Mouse (Mus musculus) forebrain, embryonic 12.5 days (tissue): Measurements from ENCODE around the gene Slc35b4. TPM values are rescaled to one million over a fixed set of nuclear protein-coding genes. Genes with fewer than 3 reads are reported as not detected.

Source experiments
- ATAC-seq: fragments of 200-750 bp; cut with Nextera tagmentation; 2 replicates; pipeline ENCODE4 v1.8.0; 2017; ENCODE audit warnings: moderate TSS enrichment; ENCODE audit not compliant: low FRiP score
- H3K27ac ChIP-seq: fragments of 300-500 bp; sonication (generic); 2 replicates; pipeline ENCODE4 v1.5.1; 2016; ENCODE audit warnings: mild to moderate bottlenecking
- H3K27me3 ChIP-seq: fragments of 300-500 bp; sonication (generic); 2 replicates; pipeline ENCODE4 v1.6.1; 2016; ENCODE audit warnings: mild to moderate bottlenecking
- H3K36me3 ChIP-seq: fragments of 300-500 bp; sonication (generic); replicated peaks from 2 replicates; pipeline ENCODE4 v1.6.1; 2016; ENCODE audit warnings: mild to moderate bottlenecking
- H3K4me1 ChIP-seq: fragments of 300-500 bp; sonication (generic); 2 replicates; pipeline ENCODE4 v1.6.1; 2016
- H3K4me2 ChIP-seq: fragments of 300-500 bp; sonication (generic); 2 replicates; pipeline ENCODE4 v1.6.1; 2016; ENCODE audit warnings: mild to moderate bottlenecking, moderate library complexity
- H3K4me3 ChIP-seq: fragments of 300-500 bp; sonication (generic); replicated peaks from 2 replicates; pipeline ENCODE4 v1.5.1; 2016; ENCODE audit warnings: mild to moderate bottlenecking
- H3K9ac ChIP-seq: fragments of 300-500 bp; sonication (generic); 2 replicates; pipeline ENCODE4 v1.6.1; 2016; ENCODE audit warnings: mild to moderate bottlenecking
- H3K9me3 ChIP-seq: fragments of 300-500 bp; sonication (generic); 2 replicates; pipeline ENCODE4 v1.6.1; 2016
- WGBS: fragments of 180-500 bp; shearing (Covaris S2); methylation state at CpG from one replicate; pipeline ENCODE4 v1.1.7; 2016; 5-methylcytosine and 5-hydroxymethylcytosine counted together
- polyA plus RNA-seq: library from polyadenylated mRNA; unstranded; fragments of >200 nt; fragmentation: Nextera tagmentation; extraction: Ambion mirVana; gene quantifications from 2 replicates; pipeline ENCODE4 v1.2.1, GENCODE M21; 2016

The Slc35b4 gene
- 41.8 and 45.4 TPM in 2 replicates for polyA plus RNA-seq

- H3K4me3 ChIP-seq = peak within 1 kb of the TSS; percentile 83
- H3K9me3 ChIP-seq = no peaks in the 10 kb centered on the region
- H3K36me3 ChIP-seq = no peaks in the 10 kb centered on the region
- H3K9ac ChIP-seq = peak within 1 kb of the TSS; percentile 78
- peak; percentile 99 for ATAC-seq
- under 1% methylated on average over 29 of the region's 29 CpGs for WGBS
- H3K4me1 ChIP-seq = peaks cover 15% of the 10 kb centered on the region
- peak within 1 kb of the TSS; percentile 75 for H3K4me2 ChIP-seq
- no peaks in the 10 kb centered on the region for H3K27me3 ChIP-seq
- peak within 1 kb of the TSS; percentile 80 for H3K27ac ChIP-seq
Observed at GRCm38 (mm10) chr6:34176864-34177247, at the start of gene Slc35b4. Slc35b4 (minus strand) TSS chr6:34177111.

- no peak for ATAC-seq
- WGBS = 91% methylated on average over 3 of the region's 3 CpGs
Observed at GRCm38 (mm10) chr6:34225004-34225599, 48.2 kb upstream of the Slc35b4 start.

DNA sequence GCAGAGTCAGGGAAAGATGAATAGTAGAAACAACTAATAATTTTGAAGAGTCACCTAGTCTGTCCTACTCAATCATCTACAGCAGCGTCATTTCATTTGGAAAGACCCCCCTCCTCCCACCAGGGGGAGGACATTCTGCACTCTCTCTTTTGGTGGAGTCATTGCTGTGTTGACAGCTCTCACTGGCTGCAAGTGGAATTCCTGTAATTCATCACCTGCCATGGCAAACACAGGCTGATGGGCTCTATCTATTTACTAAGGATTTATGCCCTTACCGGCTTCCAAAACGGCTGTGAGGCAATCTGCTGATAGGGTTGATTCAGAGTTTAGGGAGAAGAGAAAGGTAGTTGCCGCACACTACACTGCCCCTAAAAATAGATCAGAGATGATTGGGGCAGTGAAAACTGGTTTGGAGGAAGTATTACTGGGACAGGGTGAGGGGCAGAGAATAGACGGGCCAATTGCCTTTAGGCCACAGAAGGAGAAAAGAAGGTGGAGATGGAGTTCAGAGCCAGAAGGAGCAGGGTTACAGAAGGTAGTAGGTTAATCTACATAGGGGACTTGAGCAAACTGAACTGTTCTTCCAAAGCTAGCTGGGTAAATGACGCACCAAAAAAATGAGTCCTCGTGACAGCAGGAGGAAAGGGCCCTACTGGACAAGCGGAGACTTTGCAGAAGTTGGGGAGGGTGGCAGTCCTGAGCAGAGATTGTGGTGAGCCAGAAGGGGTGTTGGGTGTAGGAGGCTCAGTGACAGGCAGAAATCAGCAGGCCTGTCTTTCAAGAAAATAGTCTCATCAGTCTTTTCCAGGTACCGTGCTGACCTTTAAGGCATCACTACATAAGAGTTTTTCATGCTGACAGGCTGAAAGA lies 39.8 kb upstream of the Slc35b4 start:
- Histone ChIP-seq H3K9ac (no peak overlapping the region), H3K36me3 (no peaks in the 10 kb centered on the region), H3K4me1 (0 out of 2 replicates have a peak, but pooled peaks cover 3% of the 10 kb centered on the region), H3K4me3 (no peak overlapping the region), H3K27me3 (no peaks in the 10 kb centered on the region), H3K27ac (no peak overlapping the region), H3K9me3 (no peaks in the 10 kb centered on the region), H3K4me2 (no peak overlapping the region)
- no peak for ATAC-seq
- 69% methylated on average over 9 of the region's 9 CpGs for WGBS

More at GRCm38 (mm10) chr6:34225004-34225599, 48.2 kb upstream of the Slc35b4 start:
- Histone ChIP-seq H3K4me3 (no peak overlapping the region), H3K4me2 (no peak overlapping the region), H3K36me3 (no peaks in the 10 kb centered on the region), H3K9ac (no peak overlapping the region), H3K27me3 (no peaks in the 10 kb centered on the region), H3K27ac (no peak overlapping the region), H3K9me3 (0 out of 2 replicates have a peak, but pooled peaks cover 5% of the 10 kb centered on the region), H3K4me1 (no peaks in the 10 kb centered on the region)

GRCm38 (mm10) chr6:34205754-34206153 lies 28.8 kb upstream of the Slc35b4 start:
- Histone ChIP-seq H3K27ac (no peak overlapping the region), H3K27me3 (no peaks in the 10 kb centered on the region)
- ATAC-seq = no peak

GRCm38 (mm10) chr6:34204971-34205572 lies 28.2 kb upstream of the Slc35b4 start:
- no peaks in the 10 kb centered on the region for H3K36me3 ChIP-seq
- no peaks in the 10 kb centered on the region for H3K9me3 ChIP-seq
- peaks cover 5% of the 10 kb centered on the region; the same call in 1 of the 2 replicates for H3K4me1 ChIP-seq
- no peaks in the 10 kb centered on the region for H3K27me3 ChIP-seq
- H3K4me2 ChIP-seq = no peak overlapping the region
- no peak overlapping the region for H3K4me3 ChIP-seq
- H3K27ac ChIP-seq = no peak overlapping the region
- ATAC-seq = no peak
- WGBS = 82% methylated on average over 8 of the region's 8 CpGs
- H3K9ac ChIP-seq = no peak overlapping the region

More at GRCm38 (mm10) chr6:34205754-34206153, 28.8 kb upstream of the Slc35b4 start:
- H3K4me3 ChIP-seq = no peak overlapping the region
- no peak overlapping the region for H3K9ac ChIP-seq
- H3K4me1 ChIP-seq = peaks cover 5% of the 10 kb centered on the region; the same call in 1 of the 2 replicates
- no peaks in the 10 kb centered on the region for H3K36me3 ChIP-seq
- no peaks in the 10 kb centered on the region for H3K9me3 ChIP-seq
- 92% methylated on average over 3 of the region's 3 CpGs for WGBS
- no peak overlapping the region for H3K4me2 ChIP-seq

GRCm38 (mm10) chr6:34203503-34203902 lies 26.6 kb upstream of the Slc35b4 start:
- Histone ChIP-seq H3K4me1 (peaks cover 5% of the 10 kb centered on the region; the same call in 1 of the 2 replicates), H3K4me3 (no peak overlapping the region), H3K36me3 (no peaks in the 10 kb centered on the region), H3K27me3 (no peaks in the 10 kb centered on the region), H3K9me3 (no peaks in the 10 kb centered on the region), H3K9ac (no peak overlapping the region), H3K4me2 (no peak overlapping the region), H3K27ac (no peak overlapping the region)
- no peak for ATAC-seq
- 60% methylated on average over 7 of the region's 7 CpGs for WGBS

GRCm38 (mm10) chr6:34194981-34195380 lies 18.1 kb upstream of the Slc35b4 start:
- Histone ChIP-seq H3K4me1 (no peaks in the 10 kb centered on the region), H3K4me3 (no peak overlapping the region), H3K36me3 (no peaks in the 10 kb centered on the region), H3K4me2 (no peak overlapping the region), H3K9ac (no peak overlapping the region), H3K27ac (no peak overlapping the region), H3K9me3 (no peaks in the 10 kb centered on the region), H3K27me3 (no peaks in the 10 kb centered on the region)
- no peak for ATAC-seq
- WGBS = 88% methylated on average over 1 of the region's 1 CpGs

DNA sequence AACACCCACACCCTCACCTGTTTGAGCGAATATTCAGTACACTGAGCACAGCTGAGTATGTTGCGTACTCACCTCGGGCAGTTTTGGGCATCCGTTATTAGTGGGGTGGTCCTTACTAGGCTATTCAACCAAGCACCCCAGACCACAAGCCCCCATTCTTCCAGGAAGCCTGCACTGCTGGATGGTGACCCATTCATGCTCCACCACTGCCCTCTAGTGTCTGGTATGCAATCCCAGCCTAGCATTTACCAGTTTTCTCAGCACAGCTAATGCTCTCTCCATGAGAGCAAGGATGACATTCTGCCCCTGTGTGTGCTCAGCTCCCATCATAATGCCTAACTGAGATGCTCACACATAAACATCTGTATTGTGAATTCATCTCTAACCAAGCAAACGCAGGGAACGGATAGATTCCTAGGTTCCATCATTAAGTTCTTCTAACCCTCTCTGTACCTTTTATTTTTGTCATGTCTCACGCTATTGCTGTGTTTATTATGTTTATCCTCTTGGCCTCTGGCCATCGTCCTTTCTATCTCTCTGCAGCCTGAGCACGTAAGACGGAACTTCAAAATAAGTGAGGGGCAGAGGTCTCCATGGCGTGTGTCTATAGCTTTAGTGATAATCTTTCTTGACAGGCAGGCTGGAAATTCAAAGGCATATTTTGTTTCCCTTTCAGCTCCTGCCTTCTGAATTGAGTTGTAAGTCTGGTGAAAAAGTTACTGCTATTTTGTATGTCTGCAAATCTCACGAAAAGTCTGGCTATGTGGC lies 17.0 kb upstream of the Slc35b4 start:
- Histone ChIP-seq H3K4me2 (no peak overlapping the region), H3K9me3 (no peaks in the 10 kb centered on the region), H3K27me3 (no peaks in the 10 kb centered on the region), H3K4me3 (no peak overlapping the region), H3K4me1 (no peaks in the 10 kb centered on the region), H3K9ac (no peak overlapping the region), H3K36me3 (no peaks in the 10 kb centered on the region), H3K27ac (no peak overlapping the region)
- peak; percentile 65; the same call in 1 of the 2 replicates for ATAC-seq
- 58% methylated on average over 12 of the region's 12 CpGs for WGBS

DNA sequence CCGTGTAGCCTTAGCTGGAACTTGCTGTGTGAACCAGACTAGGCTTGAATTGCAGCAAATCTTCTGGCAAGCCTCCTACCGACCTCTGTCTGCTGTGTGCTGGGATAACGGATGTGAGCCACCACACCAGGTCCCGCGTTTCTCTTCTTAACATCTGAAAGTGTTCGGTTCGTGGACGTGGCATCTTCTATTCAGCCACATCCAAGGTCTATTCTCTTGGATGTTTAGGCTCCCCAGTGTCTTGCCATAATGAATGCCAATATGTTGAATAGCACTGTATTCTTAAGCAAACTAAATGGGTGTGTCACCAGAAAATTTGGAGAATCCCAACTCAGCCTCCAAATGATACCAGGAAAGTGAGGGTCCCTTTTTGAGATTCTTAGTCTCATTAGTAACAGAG lies 14.5 kb upstream of the Slc35b4 start:
- H3K36me3 ChIP-seq = no peaks in the 10 kb centered on the region
- no peak overlapping the region for H3K9ac ChIP-seq
- H3K4me3 ChIP-seq = no peak overlapping the region
- no peaks in the 10 kb centered on the region for H3K27me3 ChIP-seq
- WGBS = 89% methylated on average over 8 of the region's 8 CpGs
- no peak for ATAC-seq
- H3K27ac ChIP-seq = no peak overlapping the region
- no peaks in the 10 kb centered on the region for H3K9me3 ChIP-seq
- no peak overlapping the region for H3K4me2 ChIP-seq
- peaks cover 9% of the 10 kb centered on the region for H3K4me1 ChIP-seq

- Histone ChIP-seq H3K27ac (no peak overlapping the region), H3K9ac (no peak overlapping the region), H3K9me3 (no peaks in the 10 kb centered on the region), H3K4me2 (no peak overlapping the region), H3K27me3 (no peaks in the 10 kb centered on the region), H3K36me3 (no peaks in the 10 kb centered on the region), H3K4me1 (peaks cover 9% of the 10 kb centered on the region), H3K4me3 (no peak overlapping the region)
- no peak for ATAC-seq
- 87% methylated on average over 3 of the region's 3 CpGs for WGBS
Observed at GRCm38 (mm10) chr6:34189494-34189893, 12.6 kb upstream of the Slc35b4 start.

GRCm38 (mm10) chr6:34187986-34188599 lies 11.2 kb upstream of the Slc35b4 start:
- WGBS = 34% methylated on average over 7 of the region's 7 CpGs
- Histone ChIP-seq H3K9me3 (no peaks in the 10 kb centered on the region), H3K4me3 (no peak overlapping the region), H3K27me3 (no peaks in the 10 kb centered on the region), H3K4me1 (peaks cover 9% of the 10 kb centered on the region), H3K27ac (no peak overlapping the region), H3K9ac (no peak overlapping the region), H3K36me3 (no peaks in the 10 kb centered on the region), H3K4me2 (no peak overlapping the region)
- no peak for ATAC-seq
